Mouse (Mus musculus) MEL (cell line): ENCODE results near the gene Tlr12. TPM values are rescaled to one million over a fixed set of nuclear protein-coding genes. Genes with fewer than 3 reads are reported as not detected.

ENCODE experiments used
- DNase-seq: peaks from one replicate; pipeline ENCODE4 v3.0.0; 2011; ENCODE audit warnings: low read depth, low spot score
- H3K27ac ChIP-seq: 2 replicates; pipeline ENCODE4 v1.5.1; 2012; ENCODE audit warnings: low read depth, mild to moderate bottlenecking, control low read depth, low read length, moderate library complexity; ENCODE audit not compliant: control insufficient read depth
- H3K27me3 ChIP-seq, 2 experiments: fragments of 150-350 bp in 1 of 2; sonication (generic) in 1 of 2; 2 replicates each; pipeline ENCODE4 v1.6.1; 2012; ENCODE audit warnings: low read length in 2 of 2, mild to moderate bottlenecking in 2 of 2, improper control_type of control experiment in 1 of 2, moderate library complexity in 1 of 2; ENCODE audit not compliant: insufficient read depth in 2 of 2, control insufficient read depth in 1 of 2
- H3K36me3 ChIP-seq, 2 experiments: 2 replicates each; pipeline ENCODE4 v1.6.1; 2012 to 2014; ENCODE audit warnings: low read length in 2 of 2, improper control_type of control experiment in 1 of 2, inconsistent platforms in 1 of 2, mild to moderate bottlenecking in 1 of 2; ENCODE audit not compliant: insufficient read depth in 2 of 2, control insufficient read depth in 1 of 2
- H3K4me1 ChIP-seq, 2 experiments: fragments of 150-350 bp in 1 of 2; sonication (generic) in 1 of 2; 2 replicates each; pipeline ENCODE4 v1.6.1; 2012; ENCODE audit warnings: low read length in 2 of 2, improper control_type of control experiment in 1 of 2, mild to moderate bottlenecking in 1 of 2; ENCODE audit not compliant: insufficient read depth in 2 of 2, control insufficient read depth in 1 of 2
- H3K4me3 ChIP-seq, 2 experiments: fragments of 150-350 bp in 1 of 2; sonication (generic) in 1 of 2; 2 replicates each; pipeline ENCODE4 v1.5.1; 2012; ENCODE audit warnings: low read depth in 2 of 2, low read length in 2 of 2, mild to moderate bottlenecking in 2 of 2, moderate library complexity in 2 of 2, control low read depth in 1 of 2, improper control_type of control experiment in 1 of 2; ENCODE audit not compliant: control insufficient read depth in 1 of 2, insufficient read depth in 1 of 2
- H3K79me2 ChIP-seq: 2 replicates; pipeline ENCODE4 v1.6.1; 2012; ENCODE audit warnings: mild to moderate bottlenecking, low read length, moderate library complexity; ENCODE audit not compliant: control insufficient read depth, poor library complexity, insufficient read depth
- H3K9ac ChIP-seq: 2 replicates; pipeline ENCODE4 v1.6.1; 2012; ENCODE audit warnings: low read depth, mild to moderate bottlenecking, control low read depth, low read length, moderate library complexity; ENCODE audit not compliant: control insufficient read depth, poor library complexity, severe bottlenecking
- H3K9me3 ChIP-seq: fragments of 150-350 bp; sonication (generic); replicated peaks from 2 replicates; pipeline ENCODE4 v1.6.1; 2012; ENCODE audit warnings: mild to moderate bottlenecking, low read length, improper control_type of control experiment, moderate library complexity; ENCODE audit not compliant: insufficient read depth
- E2F4 ChIP-seq: IDR thresholded peaks from 2 replicates; pipeline ENCODE4 v1.6.1; 2011; ENCODE audit warnings: low read depth, low read length, improper control_type of control experiment, borderline replicate concordance
- EP300 ChIP-seq, 2 experiments: IDR thresholded peaks; 2 replicates each; pipeline ENCODE4 v1.6.1; 2011; ENCODE audit warnings: improper control_type of control experiment in 2 of 2, low read length in 2 of 2, low read depth in 1 of 2, mild to moderate bottlenecking in 1 of 2
- ETS1 ChIP-seq: IDR thresholded peaks from 2 replicates; pipeline ENCODE4 v1.6.1; 2012; ENCODE audit warnings: low read depth, mild to moderate bottlenecking, inconsistent platforms, low read length, improper control_type of control experiment, moderate library complexity
- JUND ChIP-seq: IDR thresholded peaks from 2 replicates; pipeline ENCODE4 v1.6.1; 2011; ENCODE audit warnings: low read depth, mild to moderate bottlenecking, improper control_type of control experiment, low read length
- MAZ ChIP-seq: IDR thresholded peaks from 2 replicates; pipeline ENCODE4 v1.6.1; 2012; ENCODE audit warnings: low read depth, mild to moderate bottlenecking, inconsistent platforms, low read length, improper control_type of control experiment
- MXI1 ChIP-seq: IDR thresholded peaks from 2 replicates; pipeline ENCODE4 v1.6.1; 2011; ENCODE audit warnings: mild to moderate bottlenecking, low read depth, low read length, improper control_type of control experiment
- NRF1 ChIP-seq: IDR thresholded peaks from 2 replicates; pipeline ENCODE4 v1.6.1; 2014; ENCODE audit warnings: low read depth, mild to moderate bottlenecking, inconsistent platforms, low read length, improper control_type of control experiment, moderate library complexity; ENCODE audit not compliant: poor library complexity, insufficient read depth, severe bottlenecking
- POLR2A ChIP-seq, 2 experiments: IDR thresholded peaks; 2 replicates each; pipeline ENCODE4 v1.6.1; 2011 to 2012; ENCODE audit warnings: low read length in 2 of 2, mild to moderate bottlenecking in 2 of 2, control low read depth in 1 of 2, improper control_type of control experiment in 1 of 2, low read depth in 1 of 2, moderate library complexity in 1 of 2; ENCODE audit not compliant: control insufficient read depth in 1 of 2, insufficient read depth in 1 of 2, poor library complexity in 1 of 2
- POLR2AphosphoS2 ChIP-seq: IDR thresholded peaks from 2 replicates; pipeline ENCODE4 v1.6.1; 2011; ENCODE audit warnings: low read length, improper control_type of control experiment
- POLR2AphosphoS5 ChIP-seq: IDR thresholded peaks from 2 replicates; pipeline ENCODE4 v1.6.1; 2012; ENCODE audit warnings: low read depth, borderline replicate concordance, mild to moderate bottlenecking, inconsistent platforms, low read length, moderate library complexity, mixed read lengths
- UBTF ChIP-seq: IDR thresholded peaks from 2 replicates; pipeline ENCODE4 v1.6.1; 2012; ENCODE audit warnings: low read depth, mild to moderate bottlenecking, inconsistent platforms, low read length, improper control_type of control experiment, moderate library complexity, borderline replicate concordance; ENCODE audit not compliant: insufficient read depth
- USF1 ChIP-seq: IDR thresholded peaks from 2 replicates; pipeline ENCODE4 v1.6.1; 2014; ENCODE audit warnings: low read depth, mild to moderate bottlenecking, inconsistent platforms, low read length, improper control_type of control experiment, moderate library complexity
- ZKSCAN1 ChIP-seq: IDR thresholded peaks from 2 replicates; pipeline ENCODE4 v1.6.1; 2012; ENCODE audit warnings: low read depth, mild to moderate bottlenecking, inconsistent platforms, low read length, improper control_type of control experiment, moderate library complexity
- ZMIZ1 ChIP-seq: IDR thresholded peaks from 2 replicates; pipeline ENCODE4 v1.6.1; 2012; ENCODE audit warnings: low read depth, mild to moderate bottlenecking, inconsistent platforms, low read length, improper control_type of control experiment, moderate library complexity
- polyA plus RNA-seq, 2 experiments: library from polyadenylated mRNA; stranded (reverse) in 1 of 2; unstranded in 1 of 2; fragments of >175 nt in 1 of 2; fragments of >200 nt in 1 of 2; gene quantifications; 2 replicates each; pipeline versions ENCODE4 v1.2.1 to v1.2.4; 2012; ENCODE audit warnings: low replicate concordance in 2 of 2, low read depth in 1 of 2; ENCODE audit not compliant: insufficient read length in 2 of 2, insufficient read depth in 1 of 2, missing spikeins in 1 of 2
- total RNA-seq: library from RNA; depleted of rRNA; stranded (reverse); fragments of 300-350 nt; gene quantifications from 2 replicates; pipeline ENCODE4 v1.2.3, GENCODE M21; 2012

Gene Tlr12
- total and polyA plus RNA-seq, 3 experiments = not detected

GRCm38 (mm10) chr4:128609925-128610402, 8.5 kb downstream of the Tlr12 start, which contains the start of gene Zscan20 (continued):
- no peak for TF ChIP-seq ZKSCAN1
- TF ChIP-seq EP300 (IDR thresholded peaks at IDR 0.05; ENCODE audit: low read depth in 1 of 2, low read length in 2 of 2) = no peak; a peak in 1 of 4 replicates
- peak; percentile 38; the same call in 1 of the 2 replicates for TF ChIP-seq NRF1
- peak; percentile 27; the same call in 1 of the 2 replicates for TF ChIP-seq ETS1
- 0 out of 2 replicates have a peak, but pooled peaks have one; percentile 39 for TF ChIP-seq JUND
- peak; percentile 66 for TF ChIP-seq POLR2AphosphoS2
- TF ChIP-seq POLR2AphosphoS5 = no peak
- TF ChIP-seq MXI1 = peak; percentile 77
- TF ChIP-seq E2F4 = no peak
- peak; percentile 71 for TF ChIP-seq MAZ
- peak; percentile 47 for TF ChIP-seq USF1

GRCm38 (mm10) chr4:128609276-128609924, 9.0 kb downstream of the Tlr12 start:
- Histone ChIP-seq H3K4me3 (peak overlapping the region; percentile 77 to 79), H3K4me1 (peaks cover 0 to 4% of the 10 kb centered on the region in 2 experiments; a peak in 1 of 4 replicates), H3K27ac (no peak overlapping the region), H3K9me3 (no peaks in the 10 kb centered on the region), H3K36me3 (peaks cover 0 to 4% of the 10 kb centered on the region in 2 experiments; a peak in 1 of 4 replicates), H3K27me3 (no peaks in the 10 kb centered on the region), H3K79me2 (no peaks in the 10 kb centered on the region; the same call in 1 of the 2 replicates), H3K9ac (peak overlapping the region; percentile 60)
- TF ChIP-seq UBTF (no peak), POLR2A (IDR thresholded peaks at IDR 0.05; ENCODE audit: control insufficient read depth in 1 of 2, insufficient read depth in 1 of 2, low read depth in 1 of 2, low read length in 2 of 2, poor library complexity in 1 of 2) (peak in 1 of 2 experiments; percentile 67; a peak in 1 of 4 replicates)
- no peak for DNase-seq

GRCm38 (mm10) chr4:128607661-128608060, 10.8 kb downstream of the Tlr12 start:
- Histone ChIP-seq H3K36me3 (peaks cover 0 to 4% of the 10 kb centered on the region in 2 experiments; a peak in 1 of 4 replicates), H3K4me3 (no peak overlapping the region), H3K9ac (no peak overlapping the region), H3K79me2 (no peaks in the 10 kb centered on the region; the same call in 1 of the 2 replicates), H3K27ac (no peak overlapping the region), H3K4me1 (peaks cover 0 to 4% of the 10 kb centered on the region in 2 experiments; a peak in 1 of 4 replicates), H3K27me3 (no peaks in the 10 kb centered on the region), H3K9me3 (no peaks in the 10 kb centered on the region)
- DNase-seq = no peak
- no peak for TF ChIP-seq ZMIZ1
